Mouse (Mus musculus) left cerebral cortex, postnatal 4 days (tissue): Measurements from ENCODE around the gene Gm47289. TPM values are rescaled to one million over a fixed set of nuclear protein-coding genes. Genes with fewer than 3 reads are reported as not detected.
A peak's percentile ranks its signal among the peaks of the same experiment; 100 is the strongest.

Experiments
- DNase-seq: peaks from one replicate; pipeline ENCODE4 v3.0.0-alpha.2; 2022
- intact Hi-C: fragments of 180-260 bp; cut with DNase I; formaldehyde crosslinking; loops from one replicate; pipeline ENCODE4 v1.15.1; 2025
- total RNA-seq, 2 experiments: library from RNA; stranded (reverse); gene quantifications; 2 replicates each; pipeline ENCODE4 v1.2.3; 2021

The Gm47289 gene
- total RNA-seq, 2 experiments from 2014 or later = not detected

DNA sequence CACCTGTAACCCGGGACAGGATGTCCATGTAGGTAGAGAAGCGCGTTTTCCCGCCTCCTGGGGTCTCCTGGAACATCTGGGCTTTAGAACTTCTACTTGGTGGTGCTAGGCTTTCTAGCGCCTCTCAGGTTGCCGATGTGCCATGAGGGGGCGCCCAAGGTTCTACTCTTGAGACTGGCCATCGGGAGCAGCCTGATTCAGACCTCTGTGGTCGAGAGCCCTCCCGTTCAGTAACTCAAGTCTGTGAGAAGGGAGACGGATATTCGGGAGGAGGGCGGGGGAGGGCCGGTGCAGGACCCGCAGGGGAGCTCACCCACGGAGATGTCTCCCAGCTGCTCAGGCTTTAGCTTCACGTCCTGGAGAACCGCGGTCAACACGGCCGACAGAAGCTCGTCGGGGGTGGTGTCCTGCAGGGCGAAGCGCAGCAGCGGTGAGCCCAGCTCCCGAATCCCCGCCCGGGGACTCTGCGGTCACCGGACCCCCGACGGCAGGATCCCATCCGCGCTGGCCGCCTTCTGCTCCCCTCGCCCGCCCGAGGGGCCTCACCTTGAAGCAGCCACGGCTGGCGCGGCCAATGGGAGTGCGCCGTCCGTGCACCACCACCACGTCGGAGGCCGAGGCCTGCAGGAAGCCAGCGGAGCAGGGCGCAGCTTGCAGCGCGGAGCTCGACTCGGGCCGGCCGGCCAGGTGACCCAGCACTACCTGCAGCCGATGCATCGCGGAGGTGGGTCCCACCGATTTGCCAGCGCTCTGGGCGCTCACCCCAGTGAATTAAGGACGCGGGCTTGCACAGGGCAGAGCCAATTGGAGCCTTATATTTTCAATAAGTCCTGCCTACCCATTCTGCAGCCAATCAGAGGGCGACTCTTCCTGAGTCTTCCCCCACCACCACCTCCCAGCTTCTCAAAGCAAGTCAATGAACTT, 2.4 kb upstream of the Gm47289 start, which contains the start of gene Acaa1b:
TSS of gene Acaa1b (minus strand) at position 816 of the 924 bp plus-strand sequence.
- intact Hi-C loops = no loop called here
- DNase-seq = peak; percentile 87

- no peak for DNase-seq
- intact Hi-C loops = no loop called here
Measured at GRCm38 (mm10) chr9:119160689-119161088, 1.7 kb downstream of the Gm47289 start.

DNA sequence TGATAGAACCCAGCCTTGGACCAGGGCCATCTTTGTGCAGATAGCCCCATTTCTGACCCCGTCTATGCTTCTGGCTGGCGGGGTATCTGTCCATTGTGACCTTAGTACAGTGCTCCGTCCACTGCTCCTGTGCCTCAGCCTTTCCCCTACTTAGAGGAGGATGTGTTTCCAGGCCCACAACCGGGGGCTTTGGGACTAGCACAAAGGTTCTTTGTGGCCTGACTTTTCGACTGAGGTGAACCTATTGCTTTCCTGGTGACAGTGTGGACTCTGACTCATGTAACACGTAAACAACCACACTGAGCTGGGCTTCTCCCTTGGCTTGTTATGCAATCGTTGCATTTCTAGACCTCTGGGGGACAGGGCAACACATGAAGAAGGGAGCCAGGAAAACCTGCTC, 5.8 kb downstream of the Gm47289 start:
- intact Hi-C loops = no loop called here
- no peak for DNase-seq

DNA sequence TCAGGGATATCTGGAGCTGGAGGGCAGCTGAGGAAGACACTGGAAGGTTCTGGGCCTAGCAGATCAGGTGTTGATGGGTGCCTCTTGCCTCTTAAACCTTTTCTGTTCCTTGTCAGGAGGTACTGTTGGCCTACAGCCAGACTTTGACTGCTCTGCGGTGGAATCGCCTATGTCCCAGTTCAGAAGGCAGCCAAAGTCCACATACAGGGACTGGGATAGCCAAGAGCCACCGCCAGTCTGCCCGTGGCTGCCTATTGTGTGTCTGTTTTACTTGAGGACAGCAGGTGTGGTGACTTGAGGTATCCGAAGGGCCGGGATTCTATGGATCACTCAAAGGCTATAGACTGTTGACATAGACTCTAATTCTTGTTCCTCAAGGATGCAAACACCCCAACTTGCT, 6.6 kb downstream of the Gm47289 start:
- no peak for DNase-seq
- intact Hi-C loops = no loop called here

- DNase-seq = no peak
Measured at GRCm38 (mm10) chr9:119167608-119168007, 8.6 kb downstream of the Gm47289 start.

DNA sequence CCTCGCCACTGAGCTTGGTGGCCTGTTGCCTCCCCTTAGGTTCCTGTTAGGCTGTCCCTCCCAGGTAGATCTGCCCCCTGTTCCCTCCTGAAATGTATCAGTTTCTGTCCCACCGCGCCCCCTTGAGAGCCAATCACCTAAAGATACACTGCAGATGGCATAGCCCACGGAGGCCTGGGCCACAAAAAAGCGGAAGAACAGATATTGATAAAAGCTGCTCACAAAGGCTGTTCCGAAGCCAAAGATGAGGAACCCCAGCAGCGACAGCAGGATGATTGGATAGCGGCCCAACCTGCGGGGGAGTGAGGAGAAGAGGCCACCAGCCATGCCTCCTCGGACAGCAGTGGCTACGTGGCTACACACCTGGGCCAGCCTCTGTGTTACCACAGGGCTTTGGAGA, 20.3 kb downstream of the Gm47289 start:
- intact Hi-C loops = no loop called here
- DNase-seq = no peak

More at GRCm38 (mm10) chr9:119167608-119168007, 8.6 kb downstream of the Gm47289 start:
- intact Hi-C loops = no loop called here

DNA sequence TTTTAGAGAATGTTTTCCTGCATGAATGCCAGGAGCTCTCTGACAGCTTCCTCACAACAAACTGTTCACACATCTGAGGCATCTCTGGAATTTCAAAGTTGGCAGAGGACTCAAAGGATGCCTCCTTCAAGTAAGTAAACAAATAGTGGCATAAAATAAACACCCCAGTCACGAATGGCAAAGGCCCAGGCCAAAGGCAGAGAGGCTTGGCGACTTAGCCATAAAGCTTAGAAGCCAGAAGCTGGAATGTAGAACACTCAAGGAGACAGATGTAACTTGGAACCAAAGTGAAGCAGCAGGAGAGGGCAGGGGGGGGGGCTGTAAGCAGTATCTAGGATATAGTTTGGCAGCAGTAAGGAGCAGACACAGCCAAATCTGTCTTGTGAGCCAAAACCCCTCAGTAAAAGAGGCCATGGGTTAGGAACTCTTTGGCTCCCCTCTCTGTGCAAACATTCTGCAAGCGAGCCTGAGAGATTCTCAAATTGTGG, 22.3 kb downstream of the Gm47289 start:
- peak; percentile 33 for DNase-seq
- intact Hi-C loops = no loop called here

DNA sequence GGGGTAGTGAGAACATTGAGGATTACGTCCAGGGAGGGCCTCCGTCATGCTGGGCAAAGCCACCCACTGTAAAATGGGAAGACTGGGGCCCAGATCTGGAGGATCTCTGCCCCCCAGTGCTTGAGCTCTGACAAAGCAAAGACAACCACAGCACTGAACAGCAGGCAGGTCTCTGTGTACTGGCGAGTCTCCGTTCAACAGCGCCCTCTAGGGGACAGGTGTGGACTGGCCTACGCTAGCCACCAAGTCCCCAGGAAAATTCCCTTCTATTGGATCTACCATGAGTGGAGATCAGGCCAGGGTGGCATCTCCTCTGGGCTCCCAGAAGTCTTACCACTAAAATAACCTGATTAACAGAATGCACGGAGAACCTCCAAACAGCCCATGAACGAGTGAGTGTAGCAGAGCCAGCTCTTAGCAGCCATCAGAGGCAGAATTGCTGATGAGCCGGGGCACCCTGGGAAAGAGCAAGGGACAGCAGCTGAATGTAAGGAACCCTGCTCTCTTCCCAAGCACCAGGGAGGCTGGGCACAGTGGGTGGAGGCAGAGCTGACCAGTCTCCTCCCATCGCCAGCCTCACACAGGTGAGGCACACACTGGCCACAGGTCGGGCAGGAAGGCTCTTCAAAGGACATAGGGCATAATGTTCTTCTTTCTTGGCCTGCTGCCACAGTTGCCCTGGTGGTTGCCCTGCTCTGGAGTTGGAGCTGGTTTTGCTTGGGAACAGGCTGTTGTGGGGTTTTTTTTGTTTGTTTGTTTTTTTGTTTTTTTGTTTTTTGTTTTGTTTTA, 33.4 kb downstream of the Gm47289 start:
- peak; percentile 23 for DNase-seq
- intact Hi-C loops = no loop called here

DNA sequence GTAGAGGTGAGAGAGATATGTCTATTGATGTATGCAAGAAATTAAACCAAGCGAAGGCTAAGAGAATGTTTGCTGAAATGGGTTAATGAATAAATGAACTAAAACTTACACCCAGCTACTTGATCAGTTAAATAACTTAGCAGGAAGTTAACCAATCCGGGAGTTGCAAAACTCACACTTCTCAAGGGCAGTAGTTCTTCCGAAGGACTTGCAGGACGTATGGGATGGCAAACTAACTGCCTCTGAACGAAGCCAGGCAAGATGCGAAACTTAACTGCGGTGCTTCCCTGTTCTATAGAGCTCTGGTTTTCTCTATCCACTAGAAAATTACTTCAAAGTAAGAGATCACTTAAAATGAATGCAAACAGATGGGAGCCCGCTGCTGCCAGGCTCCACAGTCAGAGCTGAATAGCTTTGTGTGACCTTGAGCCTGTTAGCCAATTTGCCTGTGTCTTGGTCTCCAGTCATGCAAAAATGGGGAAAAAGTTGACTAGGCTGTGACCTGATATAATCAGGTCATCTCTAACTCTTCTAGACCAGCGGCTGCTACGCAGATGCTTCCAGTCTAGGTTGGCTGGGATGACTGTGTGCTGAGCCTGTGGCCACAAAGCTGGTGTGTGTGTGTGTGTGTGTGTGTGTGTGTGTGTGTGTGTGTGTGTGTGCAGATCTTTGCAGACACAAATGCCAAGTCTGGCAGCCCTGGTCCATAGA, 40.3 kb downstream of the Gm47289 start:
- intact Hi-C loops = no loop called here
- no peak for DNase-seq

DNA sequence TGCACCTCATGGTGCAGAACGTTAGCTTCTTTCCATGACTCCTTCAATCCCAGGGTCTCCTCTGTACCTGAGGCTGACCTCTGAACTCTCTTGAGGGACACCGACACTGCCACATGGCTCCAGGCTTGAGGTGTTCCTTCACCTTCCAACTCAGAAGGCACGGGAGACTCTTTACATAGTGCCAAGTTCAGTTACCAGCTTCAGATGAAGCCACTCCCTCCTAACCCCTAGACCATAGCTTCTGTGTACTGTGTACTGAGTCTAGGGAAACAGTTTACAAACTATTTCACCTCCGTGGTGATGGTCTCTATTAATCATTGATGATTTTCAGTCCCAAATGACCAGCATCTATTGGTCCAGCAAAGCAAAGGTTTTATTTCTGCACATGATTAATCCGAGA, 42.7 kb downstream of the Gm47289 start:
- no peak for DNase-seq
- intact Hi-C loops = no loop called here

- no peak for DNase-seq
- intact Hi-C loops = no loop called here
Measured at GRCm38 (mm10) chr9:119203617-119204016, 44.7 kb downstream of the Gm47289 start.

- intact Hi-C loops = no loop called here
- no peak for DNase-seq
Measured at GRCm38 (mm10) chr9:119205756-119206155, 46.8 kb downstream of the Gm47289 start.

DNA sequence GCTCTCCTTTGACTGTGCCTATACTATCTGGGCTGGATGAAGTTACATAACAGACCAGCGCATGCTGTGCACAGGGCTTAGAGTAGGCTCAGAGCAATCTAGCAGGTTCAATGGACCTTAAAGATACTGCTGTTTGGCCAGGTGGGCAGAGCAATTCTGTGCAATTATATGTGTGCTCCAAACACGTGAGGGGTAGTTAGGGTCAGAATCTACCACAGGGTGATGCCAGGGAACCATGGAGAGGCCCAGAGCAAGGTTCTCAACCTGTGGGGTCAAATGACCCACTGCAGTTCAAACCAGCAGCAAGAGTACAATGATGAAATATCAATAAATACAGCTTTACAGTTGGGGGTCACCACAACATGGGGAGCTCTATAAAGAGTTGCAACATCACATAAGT, 47.7 kb downstream of the Gm47289 start:
- intact Hi-C loops = no loop called here
- DNase-seq = no peak

DNA sequence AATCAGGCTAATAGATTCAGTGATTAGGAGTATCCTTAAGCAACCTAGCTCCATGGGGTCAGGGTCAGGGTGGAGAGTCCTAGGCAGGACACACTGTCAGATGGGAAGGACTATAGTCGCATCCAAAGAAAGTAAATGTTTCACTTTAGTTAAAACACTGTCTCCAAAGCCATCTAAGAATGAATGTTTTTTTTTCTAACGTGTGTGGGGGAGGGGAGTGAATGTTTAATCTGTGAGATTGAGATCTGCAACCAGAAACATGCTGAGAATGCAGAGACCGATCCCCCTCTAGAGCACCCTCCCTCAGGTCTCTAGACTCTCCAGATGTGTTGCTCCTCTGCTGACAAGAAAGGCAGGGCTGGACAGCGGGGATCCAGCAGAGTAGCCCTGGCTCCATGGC, 48.2 kb downstream of the Gm47289 start:
- no peak for DNase-seq
- intact Hi-C loops = no loop called here

- intact Hi-C loops = no loop called here
- DNase-seq = no peak
Measured at GRCm38 (mm10) chr9:119208998-119209397, 50.0 kb downstream of the Gm47289 start, which contains the start of gene Slc22a13. Gene Slc22a13 (minus strand): TSS chr9:119209098.

Other genes starting within 250 kb of the Gm47289 start
- gene Ctdspl, start 232.7 kb upstream of the Gm47289 start, total RNA-seq = 10 to 100 TPM; 18.3 to 19.6 TPM
- gene Vill, start 106.4 kb upstream of the Gm47289 start, total RNA-seq = 1 to 10 TPM; 1.2 to 2.4 TPM
- gene Plcd1, start 65.7 kb upstream of the Gm47289 start, total RNA-seq = 10 to 100 TPM; 16.3 to 17.3 TPM
- gene Dlec1, start 56.7 kb upstream of the Gm47289 start, total RNA-seq = 1 to 10 TPM in 1 of 2 experiments, under 1 TPM in 1; 0.82 to 2.6 TPM
- 1 to 10 TPM; 2.2 to 3.7 TPM for gene Acaa1b, start 2.1 kb upstream of the Gm47289 start, total RNA-seq
- gene Slc22a13, start 49.9 kb downstream of the Gm47289 start, total RNA-seq = not detected
- 10 to 100 TPM; 53.4 to 53.8 TPM for gene Oxsr1, start 163.3 kb downstream of the Gm47289 start, total RNA-seq
- 10 to 100 TPM; 58.3 to 73.2 TPM for gene Acaa1a, start 180.5 kb downstream of the Gm47289 start, total RNA-seq
- gene Myd88, start 182.2 kb downstream of the Gm47289 start, total RNA-seq = 1 to 10 TPM; 4.8 to 5.2 TPM
- 1 to 10 TPM; 2.9 to 3.5 TPM for gene Xylb, start 198.2 kb downstream of the Gm47289 start, total RNA-seq
- not detected for gene Slc22a14, start 206.4 kb downstream of the Gm47289 start, total RNA-seq
- 10 to 100 TPM; 23.8 to 24.6 TPM for gene Acvr2b, start 243.0 kb downstream of the Gm47289 start, total RNA-seq